Mouse (Mus musculus): Measurements from ENCODE around the gene Cpsf4. TPM values are rescaled to one million over a fixed set of nuclear protein-coding genes. Genes with fewer than 3 reads are reported as not detected.
A peak's percentile ranks its signal among the peaks of the same experiment; 100 is the strongest.
"Not testable (repeated sequence)": the region's sequence is repeated elsewhere in the genome, so short reads cannot be mapped to it uniquely, and the experiment has no call there.

Gene Cpsf4
- 10 to 100 TPM; 28.0 to 29.0 TPM for total RNA-seq (2021)
- long read RNA-seq, experiment 1, transcript Cpsf4-207 (8 exons, 1,387 nt), result major isoform, 8 of 21 reads
- long read RNA-seq, experiment 1, partial matches to known transcripts, result 3 of 21 reads
- long read RNA-seq, experiment 1, other reads (novel, unspliced or antisense), result 5 of 21 reads
- long read RNA-seq, experiment 2, transcript Cpsf4-205 (8 exons, 1,713 nt), result minor isoform, 13 of 53 reads
- long read RNA-seq, experiment 2, transcript Cpsf4-207 (8 exons, 1,387 nt), result major isoform, 23 of 53 reads
- long read RNA-seq, experiment 2, partial matches to known transcripts, result 4 of 53 reads
- long read RNA-seq, experiment 2, other reads (novel, unspliced or antisense), result 11 of 53 reads

- peak; percentile 93 to 97 for DNase-seq (ENCODE audit: low spot score in 2 of 2)
Observed at GRCm38 (mm10) chr5:145166536-145167305, at the start of gene Cpsf4, which contains the start of gene Ptcd1. Cpsf4 (plus strand) TSS chr5:145167213. Ptcd1 (minus strand) TSS chr5:145167108.

- no peak for DNase-seq (ENCODE audit: low spot score in 2 of 2)
Observed at GRCm38 (mm10) chr5:145118005-145118404, 49.0 kb upstream of the Cpsf4 start.

- DNase-seq (ENCODE audit: low spot score in 2 of 2), result no peak
Observed at GRCm38 (mm10) chr5:145118461-145118860, 48.6 kb upstream of the Cpsf4 start.

- no peak for DNase-seq (ENCODE audit: low spot score in 2 of 2)
Observed at GRCm38 (mm10) chr5:145119385-145119784, 47.6 kb upstream of the Cpsf4 start.

- DNase-seq (ENCODE audit: low spot score in 2 of 2), result no peak
Observed at GRCm38 (mm10) chr5:145120921-145121320, 46.1 kb upstream of the Cpsf4 start.

- no peak for DNase-seq (ENCODE audit: low spot score in 2 of 2)
Observed at GRCm38 (mm10) chr5:145123396-145123795, 43.6 kb upstream of the Cpsf4 start.

- DNase-seq (ENCODE audit: low spot score in 2 of 2), result no peak
Observed at GRCm38 (mm10) chr5:145126580-145126979, 40.4 kb upstream of the Cpsf4 start.

- no peak for DNase-seq (ENCODE audit: low spot score in 2 of 2)
Observed at GRCm38 (mm10) chr5:145129124-145129523, 37.9 kb upstream of the Cpsf4 start.

GRCm38 (mm10) chr5:145129773-145130172 lies 37.2 kb upstream of the Cpsf4 start:
- not testable (repeated sequence) for DNase-seq (ENCODE audit: low spot score in 2 of 2)

GRCm38 (mm10) chr5:145130191-145130590 lies 36.8 kb upstream of the Cpsf4 start:
- no peak for DNase-seq (ENCODE audit: low spot score in 2 of 2)

- DNase-seq (ENCODE audit: low spot score in 2 of 2), result no peak
Observed at GRCm38 (mm10) chr5:145130995-145131394, 36.0 kb upstream of the Cpsf4 start.

GRCm38 (mm10) chr5:145133275-145133674 lies 33.7 kb upstream of the Cpsf4 start:
- not testable (repeated sequence) for DNase-seq (ENCODE audit: low spot score in 2 of 2)

- DNase-seq (ENCODE audit: low spot score in 2 of 2), result no peak
Observed at GRCm38 (mm10) chr5:145138836-145139235, 28.2 kb upstream of the Cpsf4 start.

- DNase-seq (ENCODE audit: low spot score in 2 of 2), result peak; percentile 89 to 92
Observed at GRCm38 (mm10) chr5:145139571-145140519, 27.2 kb upstream of the Cpsf4 start, which contains the start of the genes Pdap1 and Bud31. Pdap1 (minus strand) TSS chr5:145140238. Bud31 (plus strand) TSS chr5:145140362.

GRCm38 (mm10) chr5:145140611-145141010 lies 26.4 kb upstream of the Cpsf4 start:
- DNase-seq (ENCODE audit: low spot score in 2 of 2), result no peak

GRCm38 (mm10) chr5:145147748-145148147 lies 19.3 kb upstream of the Cpsf4 start:
- no peak for DNase-seq (ENCODE audit: low spot score in 2 of 2)

GRCm38 (mm10) chr5:145149294-145149693 lies 17.7 kb upstream of the Cpsf4 start:
- no peak for DNase-seq (ENCODE audit: low spot score in 2 of 2)

GRCm38 (mm10) chr5:145152690-145153089 lies 14.3 kb upstream of the Cpsf4 start:
- no peak for DNase-seq (ENCODE audit: low spot score in 2 of 2)

- no peak for DNase-seq (ENCODE audit: low spot score in 2 of 2)
Observed at GRCm38 (mm10) chr5:145161361-145161760, 5.7 kb upstream of the Cpsf4 start.

GRCm38 (mm10) chr5:145164710-145165109 lies 2.3 kb upstream of the Cpsf4 start:
- no peak for DNase-seq (ENCODE audit: low spot score in 2 of 2)

- DNase-seq (ENCODE audit: low spot score in 2 of 2), result no peak
Observed at GRCm38 (mm10) chr5:145165184-145165583, 1.8 kb upstream of the Cpsf4 start.

All from adrenal gland, postnatal 4 days (tissue).